Mouse (Mus musculus) CD4-positive helper T cell, adult 2 months (primary cell): ENCODE data around the gene Krtap3-1.

Source experiments
- DNase-seq: peaks from one replicate; pipeline ENCODE4 v3.0.0-alpha.2; 2012; ENCODE audit warnings: low read depth, missing footprints, low spot score

Krtap3-1 gene

DNA sequence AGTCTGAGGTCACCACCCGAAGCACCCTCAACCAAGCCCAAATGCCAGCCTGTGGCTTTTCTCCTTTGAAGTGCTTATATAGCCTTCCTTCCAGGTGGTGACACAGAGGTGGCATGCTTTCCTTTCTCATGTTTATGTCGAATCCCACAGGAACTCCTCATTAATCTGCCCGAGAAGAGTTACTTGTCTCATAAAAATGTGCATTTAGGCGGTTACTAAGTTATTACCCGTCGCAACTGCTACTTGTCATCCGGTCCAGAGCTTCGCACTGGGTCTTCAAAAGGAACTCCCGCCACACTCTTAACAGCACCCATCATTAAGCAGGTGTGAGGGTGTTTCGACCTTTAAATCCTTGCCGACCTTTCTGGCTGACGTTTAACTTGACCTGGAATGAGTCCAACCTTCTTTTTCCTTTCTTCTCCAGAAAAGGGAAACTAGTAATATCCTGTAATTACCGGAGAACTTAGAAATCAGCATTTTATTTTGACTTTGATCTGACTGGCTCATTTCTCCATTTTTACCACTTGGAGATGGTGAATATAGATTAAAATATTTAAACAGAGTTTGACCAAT lies 45.1 kb downstream of the Krtap3-1 start, which contains the start of gene Krt39:
Krt39 (minus strand) TSS at position 51 of the 573 bp plus-strand sequence.
- no peak for DNase-seq
